Mouse (Mus musculus): ENCODE data around the gene Pard3b. TPM values are rescaled to one million over a fixed set of nuclear protein-coding genes. Genes with fewer than 3 reads are reported as not detected.

The Pard3b gene
- polyA plus RNA-seq, 1 experiment from 2014 or later = 7.2 TPM

DNA sequence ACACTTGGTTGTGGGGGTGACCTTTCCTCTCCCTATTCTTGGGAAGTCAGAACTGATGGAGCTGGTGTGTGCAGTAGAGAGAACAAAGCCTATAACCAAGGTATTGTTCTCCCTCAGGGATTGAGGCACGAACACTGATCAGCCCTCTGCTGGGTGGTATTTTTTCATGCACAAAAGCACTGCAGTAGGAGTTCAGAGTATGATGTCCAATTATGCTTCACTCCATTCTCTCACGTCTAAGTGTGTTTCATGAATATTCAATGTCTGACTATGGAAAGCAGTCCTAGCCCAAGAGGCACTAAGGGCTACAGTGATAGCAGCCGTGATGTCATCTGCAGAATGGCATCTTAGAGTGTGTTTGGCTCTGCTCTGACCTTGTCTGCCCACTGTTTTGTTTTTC, 359.1 kb downstream of the Pard3b start:
- Histone ChIP-seq H3K4me1 (peaks cover 14% of the 10 kb centered on the region), H3K36me3 (replicated peaks) (no peaks in the 10 kb centered on the region), H3K27ac (no peak overlapping the region), H3K27me3 (ENCODE audit: poor library complexity, severe bottlenecking) (no peaks in the 10 kb centered on the region), H3K9me3 (no peaks in the 10 kb centered on the region), H3K4me3 (no peak overlapping the region)
- DNase-seq (ENCODE audit: extremely low spot score, low spot score) = no peak
- WGBS = 44% methylated on average over 3 of the region's 3 CpGs

DNA sequence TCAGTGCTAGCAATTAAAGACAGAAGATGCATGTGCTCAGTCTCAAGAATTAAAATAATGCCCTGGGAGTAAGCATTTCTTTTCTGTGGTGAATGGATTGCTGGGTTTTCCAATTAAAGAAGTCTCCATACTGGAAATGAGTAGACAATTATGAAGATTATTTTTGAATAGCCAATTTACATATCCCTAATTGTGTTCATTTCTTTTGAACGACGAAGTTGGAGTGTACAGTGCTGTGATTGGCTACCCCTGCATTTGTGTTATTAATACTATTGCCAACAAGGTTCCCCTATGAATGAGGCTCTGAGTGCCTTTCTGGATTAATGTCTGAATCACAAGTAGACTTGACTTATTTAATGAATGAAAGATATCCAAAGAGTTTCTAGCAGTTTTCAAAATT, 370.2 kb downstream of the Pard3b start:
- H3K27me3 ChIP-seq (ENCODE audit: poor library complexity, severe bottlenecking) = no peaks in the 10 kb centered on the region
- 91% methylated on average over 2 of the region's 2 CpGs for WGBS

GRCm38 (mm10) chr1:62011712-62012111, 373.1 kb downstream of the Pard3b start:
- Histone ChIP-seq H3K36me3 (replicated peaks) (no peaks in the 10 kb centered on the region), H3K4me1 (peaks cover 20% of the 10 kb centered on the region), H3K27me3 (ENCODE audit: poor library complexity, severe bottlenecking) (no peaks in the 10 kb centered on the region), H3K4me3 (no peak overlapping the region), H3K27ac (no peak overlapping the region), H3K9me3 (no peaks in the 10 kb centered on the region)
- WGBS = 89% methylated on average over 4 of the region's 4 CpGs
- no peak for DNase-seq (ENCODE audit: extremely low spot score, low spot score)

More for the DNA sequence above, 370.2 kb downstream of the Pard3b start:
- Histone ChIP-seq H3K27ac (no peak overlapping the region), H3K36me3 (replicated peaks) (no peaks in the 10 kb centered on the region), H3K9me3 (no peaks in the 10 kb centered on the region), H3K4me1 (no peaks in the 10 kb centered on the region), H3K4me3 (no peak overlapping the region)
- DNase-seq (ENCODE audit: extremely low spot score, low spot score) = no peak

- WGBS = 18% methylated on average over 5 of the region's 5 CpGs
- H3K9me3 ChIP-seq = no peaks in the 10 kb centered on the region
- peak; percentile 14 for DNase-seq (ENCODE audit: extremely low spot score, low spot score)
- H3K4me1 ChIP-seq = peaks cover 46% of the 10 kb centered on the region
- H3K27ac ChIP-seq = peak overlapping the region; percentile 52; the same call in 1 of the 2 replicates
- no peaks in the 10 kb centered on the region for H3K36me3 ChIP-seq (replicated peaks)
- peaks cover 9% of the 10 kb centered on the region for H3K27me3 ChIP-seq (ENCODE audit: poor library complexity, severe bottlenecking)
- no peak overlapping the region for H3K4me3 ChIP-seq
Measured at GRCm38 (mm10) chr1:62016536-62017300, 378.1 kb downstream of the Pard3b start.

DNA sequence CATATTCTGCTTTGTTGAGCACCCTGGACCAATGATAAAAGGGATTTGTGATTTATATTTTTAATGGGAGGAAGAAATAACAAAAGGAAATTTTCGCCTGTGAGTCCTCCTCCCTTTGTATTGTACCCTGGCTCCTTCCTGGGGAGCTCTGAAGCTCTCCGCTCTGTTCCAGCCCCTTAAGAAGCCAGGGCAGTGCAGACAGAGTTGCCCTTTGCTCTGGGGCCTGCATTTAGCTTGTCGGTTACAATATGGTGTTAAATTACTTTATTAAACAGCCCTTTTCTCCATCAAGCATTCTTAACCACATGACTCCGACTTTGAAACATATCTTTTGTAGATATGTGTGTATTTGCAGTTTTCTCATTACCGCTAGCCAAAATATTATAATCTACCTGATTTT, 379.7 kb downstream of the Pard3b start:
- Histone ChIP-seq H3K4me1 (peaks cover 51% of the 10 kb centered on the region), H3K9me3 (no peaks in the 10 kb centered on the region), H3K36me3 (replicated peaks) (no peaks in the 10 kb centered on the region), H3K27ac (no peak overlapping the region), H3K4me3 (no peak overlapping the region), H3K27me3 (ENCODE audit: poor library complexity, severe bottlenecking) (peaks cover 9% of the 10 kb centered on the region)
- 26% methylated on average over 5 of the region's 5 CpGs for WGBS
- DNase-seq (ENCODE audit: extremely low spot score, low spot score) = no peak

GRCm38 (mm10) chr1:62019743-62020142, 381.1 kb downstream of the Pard3b start:
- Histone ChIP-seq H3K27me3 (ENCODE audit: poor library complexity, severe bottlenecking) (peaks cover 9% of the 10 kb centered on the region), H3K27ac (no peak overlapping the region), H3K36me3 (replicated peaks) (no peaks in the 10 kb centered on the region), H3K9me3 (no peaks in the 10 kb centered on the region), H3K4me1 (peaks cover 49% of the 10 kb centered on the region), H3K4me3 (no peak overlapping the region)
- DNase-seq (ENCODE audit: extremely low spot score, low spot score) = no peak

GRCm38 (mm10) chr1:62041718-62042117, 403.1 kb downstream of the Pard3b start:
- WGBS = 88% methylated on average over 3 of the region's 3 CpGs
- no peak for DNase-seq (ENCODE audit: extremely low spot score, low spot score)

GRCm38 (mm10) chr1:62048592-62048991, 410.0 kb downstream of the Pard3b start:
- WGBS = 88% methylated on average over 4 of the region's 4 CpGs

More at GRCm38 (mm10) chr1:62041718-62042117, 403.1 kb downstream of the Pard3b start:
- H3K9me3 ChIP-seq = no peaks in the 10 kb centered on the region
- no peaks in the 10 kb centered on the region for H3K36me3 ChIP-seq (replicated peaks)
- H3K4me1 ChIP-seq = no peaks in the 10 kb centered on the region
- H3K4me3 ChIP-seq = no peak overlapping the region
- H3K27ac ChIP-seq = no peak overlapping the region
- no peaks in the 10 kb centered on the region for H3K27me3 ChIP-seq (ENCODE audit: poor library complexity, severe bottlenecking)

DNA sequence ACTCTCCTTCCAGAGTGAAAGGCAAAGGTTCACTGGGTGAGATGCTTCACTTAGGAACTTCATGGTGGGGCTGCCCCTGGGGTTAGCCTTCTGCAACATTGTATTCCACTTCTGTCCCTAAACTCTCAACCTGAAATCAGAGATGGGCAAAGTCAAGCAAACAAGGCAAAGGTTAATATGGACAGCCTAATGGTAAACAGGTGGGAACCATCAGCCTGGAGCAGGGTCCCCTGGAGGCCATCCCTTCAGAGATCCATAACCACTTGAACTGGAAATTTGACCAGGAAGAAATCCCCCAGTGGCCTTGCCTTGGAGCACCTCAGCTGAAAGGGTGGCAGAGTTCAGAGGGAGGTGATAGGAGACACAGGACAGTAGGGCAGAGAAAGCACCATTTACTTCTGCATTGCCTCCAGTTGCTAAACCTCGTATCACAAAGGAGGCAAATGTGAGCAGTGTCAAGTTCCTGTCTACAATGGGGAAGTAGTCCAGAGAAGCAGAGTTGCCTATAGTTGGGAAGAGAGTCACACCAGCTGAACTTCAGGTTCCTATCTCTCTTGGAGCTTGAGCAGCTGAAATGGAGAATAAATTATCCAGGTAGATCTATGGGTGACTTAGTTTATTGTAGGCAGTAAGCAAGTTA, 412.7 kb downstream of the Pard3b start:
- no peak overlapping the region for H3K4me3 ChIP-seq
- H3K4me1 ChIP-seq = peaks cover 34% of the 10 kb centered on the region
- no peaks in the 10 kb centered on the region for H3K9me3 ChIP-seq
- peak; percentile 14 for DNase-seq (ENCODE audit: extremely low spot score, low spot score)
- no peak overlapping the region for H3K27ac ChIP-seq
- no peaks in the 10 kb centered on the region for H3K36me3 ChIP-seq (replicated peaks)
- no peaks in the 10 kb centered on the region for H3K27me3 ChIP-seq (ENCODE audit: poor library complexity, severe bottlenecking)
- 56% methylated on average over 1 of the region's 1 CpGs for WGBS

More at GRCm38 (mm10) chr1:62048592-62048991, 410.0 kb downstream of the Pard3b start:
- Histone ChIP-seq H3K9me3 (no peaks in the 10 kb centered on the region), H3K36me3 (replicated peaks) (no peaks in the 10 kb centered on the region), H3K4me1 (peaks cover 18% of the 10 kb centered on the region), H3K27me3 (ENCODE audit: poor library complexity, severe bottlenecking) (no peaks in the 10 kb centered on the region), H3K4me3 (no peak overlapping the region), H3K27ac (no peak overlapping the region)
- DNase-seq (ENCODE audit: extremely low spot score, low spot score) = no peak

- Histone ChIP-seq H3K27me3 (ENCODE audit: poor library complexity, severe bottlenecking) (no peaks in the 10 kb centered on the region), H3K36me3 (replicated peaks) (no peaks in the 10 kb centered on the region), H3K9me3 (no peaks in the 10 kb centered on the region), H3K4me3 (no peak overlapping the region), H3K27ac (peak overlapping the region; percentile 40; the same call in 1 of the 2 replicates), H3K4me1 (peaks cover 34% of the 10 kb centered on the region)
- WGBS = 48% methylated on average over 7 of the region's 7 CpGs
- peak; percentile 42 for DNase-seq (ENCODE audit: extremely low spot score, low spot score)
Measured at GRCm38 (mm10) chr1:62053167-62053638, 414.6 kb downstream of the Pard3b start.

DNA sequence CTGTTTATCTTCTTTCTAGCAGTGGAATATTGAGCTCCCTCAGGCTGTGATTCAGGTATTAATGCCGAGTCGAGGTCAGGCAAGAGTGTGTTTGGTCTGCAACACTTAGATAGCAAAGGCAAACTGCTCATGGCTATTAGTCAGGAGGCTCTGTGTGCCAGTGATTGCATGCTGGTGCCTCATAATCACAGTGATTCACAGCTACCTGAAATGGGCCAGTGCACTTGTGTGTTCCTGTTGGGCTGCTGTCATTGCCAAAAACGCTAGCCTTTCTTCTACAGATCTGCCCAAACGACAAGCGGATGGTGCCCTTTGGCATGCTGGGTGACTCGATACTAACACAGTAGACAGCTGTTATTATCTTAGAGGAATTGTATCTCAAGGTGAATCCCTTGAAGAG, 416.7 kb downstream of the Pard3b start:
- H3K27me3 ChIP-seq (ENCODE audit: poor library complexity, severe bottlenecking) = no peaks in the 10 kb centered on the region
- DNase-seq (ENCODE audit: extremely low spot score, low spot score) = no peak
- 86% methylated on average over 6 of the region's 6 CpGs for WGBS

DNA sequence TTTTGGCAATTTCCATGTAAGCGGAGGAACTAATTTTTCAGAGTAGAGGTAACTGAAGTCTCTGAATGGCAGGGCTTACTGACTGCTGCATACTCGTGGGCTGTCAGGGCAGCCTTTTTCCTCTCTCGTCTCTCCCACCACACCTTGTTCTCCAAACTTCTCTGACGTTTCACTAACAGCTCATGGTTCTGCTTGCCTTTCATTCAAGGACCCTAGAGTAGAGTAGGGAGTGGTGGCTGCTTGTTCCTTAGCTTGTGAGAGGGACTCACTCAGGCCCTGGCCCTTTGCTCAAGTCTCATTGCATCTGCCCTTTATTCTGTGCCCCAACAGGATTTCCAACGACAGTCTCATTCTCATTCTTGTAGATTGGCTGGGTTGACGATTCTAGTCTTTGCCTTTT, 432.0 kb downstream of the Pard3b start:
- Histone ChIP-seq H3K36me3 (replicated peaks) (no peaks in the 10 kb centered on the region), H3K27me3 (ENCODE audit: poor library complexity, severe bottlenecking) (no peaks in the 10 kb centered on the region), H3K4me3 (no peak overlapping the region), H3K9me3 (peaks cover 5% of the 10 kb centered on the region; the same call in 1 of the 2 replicates), H3K4me1 (peaks cover 9% of the 10 kb centered on the region), H3K27ac (no peak overlapping the region)
- no peak for DNase-seq (ENCODE audit: extremely low spot score, low spot score)
- WGBS = 84% methylated on average over 6 of the region's 6 CpGs

More for the DNA sequence above, 416.7 kb downstream of the Pard3b start:
- H3K36me3 ChIP-seq (replicated peaks) = no peaks in the 10 kb centered on the region
- no peak overlapping the region for H3K4me3 ChIP-seq
- H3K9me3 ChIP-seq = no peaks in the 10 kb centered on the region
- H3K4me1 ChIP-seq = peaks cover 34% of the 10 kb centered on the region
- peak overlapping the region; percentile 30; the same call in 1 of the 2 replicates for H3K27ac ChIP-seq

GRCm38 (mm10) chr1:62071139-62071538, 432.5 kb downstream of the Pard3b start:
- peaks cover 5% of the 10 kb centered on the region; the same call in 1 of the 2 replicates for H3K9me3 ChIP-seq
- DNase-seq (ENCODE audit: extremely low spot score, low spot score) = no peak
- no peaks in the 10 kb centered on the region for H3K27me3 ChIP-seq (ENCODE audit: poor library complexity, severe bottlenecking)
- 81% methylated on average over 7 of the region's 7 CpGs for WGBS
- no peaks in the 10 kb centered on the region for H3K36me3 ChIP-seq (replicated peaks)
- H3K4me1 ChIP-seq = peaks cover 13% of the 10 kb centered on the region
- no peak overlapping the region for H3K4me3 ChIP-seq
- no peak overlapping the region for H3K27ac ChIP-seq
